Mouse (Mus musculus) urinary bladder, postnatal 10 days (tissue): ENCODE results near the gene Gm8127.
"Not testable (repeated sequence)": the region's sequence is repeated elsewhere in the genome, so short reads cannot be mapped to it uniquely, and the experiment has no call there.

Experiments
- DNase-seq: peaks from one replicate; pipeline ENCODE4 v3.0.0; 2022; ENCODE audit warnings: low spot score

The Gm8127 gene

GRCm38 (mm10) chr14:43293503-43293902 lies at the start of gene Gm8127:
TSS of gene Gm8127 (minus strand) at chr14:43293832.
- not testable (repeated sequence) for DNase-seq

GRCm38 (mm10) chr14:43337646-43338045 lies 44.0 kb upstream of the Gm8127 start:
- DNase-seq, result not testable (repeated sequence)

GRCm38 (mm10) chr14:43331362-43331880 lies 37.8 kb upstream of the Gm8127 start:
- not testable (repeated sequence) for DNase-seq

GRCm38 (mm10) chr14:43328603-43329002 lies 35.0 kb upstream of the Gm8127 start:
- not testable (repeated sequence) for DNase-seq

- not testable (repeated sequence) for DNase-seq
These were observed 25.9 kb upstream of the Gm8127 start for GRCm38 (mm10) chr14:43319516-43319915.

GRCm38 (mm10) chr14:43278681-43279080 lies 15.0 kb downstream of the Gm8127 start:
- DNase-seq, result not testable (repeated sequence)

GRCm38 (mm10) chr14:43278146-43278545 lies 15.5 kb downstream of the Gm8127 start:
- not testable (repeated sequence) for DNase-seq

GRCm38 (mm10) chr14:43277468-43277867 lies 16.2 kb downstream of the Gm8127 start:
- not testable (repeated sequence) for DNase-seq

- DNase-seq, result not testable (repeated sequence)
These were observed 17.9 kb downstream of the Gm8127 start for GRCm38 (mm10) chr14:43275752-43276151.

GRCm38 (mm10) chr14:43274986-43275511 lies 18.6 kb downstream of the Gm8127 start, which contains the start of gene Gm9732:
TSS of gene Gm9732 (plus strand) at chr14:43275036.
- peak; percentile 47 for DNase-seq

GRCm38 (mm10) chr14:43273161-43273560 lies 20.5 kb downstream of the Gm8127 start:
- not testable (repeated sequence) for DNase-seq

GRCm38 (mm10) chr14:43269211-43269610 lies 24.4 kb downstream of the Gm8127 start:
- not testable (repeated sequence) for DNase-seq

GRCm38 (mm10) chr14:43268521-43269084 lies 25.0 kb downstream of the Gm8127 start:
- not testable (repeated sequence) for DNase-seq

- DNase-seq, result not testable (repeated sequence)
These were observed 30.2 kb downstream of the Gm8127 start for GRCm38 (mm10) chr14:43263421-43263820.

GRCm38 (mm10) chr14:43258349-43258748 lies 35.3 kb downstream of the Gm8127 start, which contains the start of gene Gm8126:
TSS of gene Gm8126 (plus strand) at chr14:43258649.
- DNase-seq, result not testable (repeated sequence)

- not testable (repeated sequence) for DNase-seq
These were observed 37.1 kb downstream of the Gm8127 start for GRCm38 (mm10) chr14:43256511-43256910.

GRCm38 (mm10) chr14:43250549-43251253 lies 42.9 kb downstream of the Gm8127 start:
- DNase-seq, result not testable (repeated sequence)

- not testable (repeated sequence) for DNase-seq
These were observed 43.9 kb downstream of the Gm8127 start for GRCm38 (mm10) chr14:43249611-43250170.
